Mouse (Mus musculus) cortical plate, adult 2 months (tissue): ENCODE measurements around the gene Fbxw2. TPM values are rescaled to one million over a fixed set of nuclear protein-coding genes. Genes with fewer than 3 reads are reported as not detected.

ENCODE experiments used
- H3K27ac ChIP-seq: fragments of 200-500 bp; 2 replicates; pipeline ENCODE4 v1.5.1; 2012; ENCODE audit warnings: low read length, control low read depth, inconsistent platforms; ENCODE audit not compliant: insufficient read depth
- H3K4me1 ChIP-seq: fragments of 200-500 bp; 2 replicates; pipeline ENCODE4 v1.6.1; 2011; ENCODE audit warnings: low read length; ENCODE audit not compliant: control insufficient read depth, insufficient read depth
- H3K4me3 ChIP-seq: fragments of 200-500 bp; 2 replicates; pipeline ENCODE4 v1.5.1; 2011; ENCODE audit warnings: mild to moderate bottlenecking, low read length, control low read depth; ENCODE audit not compliant: insufficient read depth
- CTCF ChIP-seq: fragments of 200-500 bp; IDR thresholded peaks from 2 replicates; pipeline ENCODE4 v1.5.1; 2011; ENCODE audit warnings: mild to moderate bottlenecking, control low read depth, low read length; ENCODE audit not compliant: insufficient read depth; ENCODE audit errors: extremely low read depth
- POLR2A ChIP-seq: fragments of 200-500 bp; IDR thresholded peaks from 2 replicates; pipeline ENCODE4 v1.6.1; 2011; ENCODE audit warnings: mild to moderate bottlenecking, low read length, control low read depth; ENCODE audit not compliant: insufficient read depth; ENCODE audit errors: extremely low read depth
- polyA plus RNA-seq: library from polyadenylated mRNA; depleted of rRNA; stranded (reverse); fragments of >200 nt; gene quantifications from 2 replicates; pipeline ENCODE4 v1.2.3, GENCODE M21; 2012; rRNA removed

The Fbxw2 gene
- polyA plus RNA-seq, result 83.2 and 83.8 TPM in 2 replicates

DNA sequence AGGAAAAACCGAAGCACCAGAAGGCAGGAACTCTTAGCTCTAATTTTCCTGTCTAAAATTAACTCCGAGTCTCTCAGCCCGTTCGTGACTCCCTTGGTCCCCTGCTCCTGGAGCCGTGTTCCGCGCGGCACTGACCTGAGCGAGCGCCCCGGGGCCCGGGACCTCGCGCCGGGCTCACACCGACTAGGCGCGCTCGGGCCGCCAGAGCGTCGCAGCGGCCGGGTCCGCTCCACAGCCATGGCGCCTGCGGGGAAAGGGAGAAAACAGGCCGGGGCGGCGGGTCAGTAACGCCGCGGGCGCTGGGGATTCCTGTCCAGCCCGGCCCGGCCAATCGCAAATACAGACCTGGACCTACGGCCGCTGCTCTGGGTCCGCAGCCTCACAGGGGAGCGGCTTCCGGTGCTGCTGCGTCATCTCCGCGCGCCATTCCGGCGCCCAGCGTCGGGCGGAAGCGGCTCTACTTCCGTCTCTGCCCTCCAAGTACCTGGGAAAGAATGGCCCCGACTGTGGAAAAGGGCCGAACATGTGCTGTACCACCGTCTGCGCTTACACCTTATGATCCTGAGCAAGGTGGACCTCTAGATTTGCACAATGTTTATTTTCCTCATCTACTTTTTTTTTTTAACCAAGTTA lies at the start of gene Fbxw2:
Gene Fbxw2 (minus strand): TSS at position 485 of the 633 bp plus-strand sequence.
- Histone ChIP-seq H3K27ac (no peak within 1 kb of the TSS), H3K4me3 (peak within 1 kb of the TSS; percentile 26), H3K4me1 (peaks cover 3% of the 10 kb centered on the region)
- TF ChIP-seq CTCF, result no peak
- TF ChIP-seq POLR2A, result peak; percentile 68

DNA sequence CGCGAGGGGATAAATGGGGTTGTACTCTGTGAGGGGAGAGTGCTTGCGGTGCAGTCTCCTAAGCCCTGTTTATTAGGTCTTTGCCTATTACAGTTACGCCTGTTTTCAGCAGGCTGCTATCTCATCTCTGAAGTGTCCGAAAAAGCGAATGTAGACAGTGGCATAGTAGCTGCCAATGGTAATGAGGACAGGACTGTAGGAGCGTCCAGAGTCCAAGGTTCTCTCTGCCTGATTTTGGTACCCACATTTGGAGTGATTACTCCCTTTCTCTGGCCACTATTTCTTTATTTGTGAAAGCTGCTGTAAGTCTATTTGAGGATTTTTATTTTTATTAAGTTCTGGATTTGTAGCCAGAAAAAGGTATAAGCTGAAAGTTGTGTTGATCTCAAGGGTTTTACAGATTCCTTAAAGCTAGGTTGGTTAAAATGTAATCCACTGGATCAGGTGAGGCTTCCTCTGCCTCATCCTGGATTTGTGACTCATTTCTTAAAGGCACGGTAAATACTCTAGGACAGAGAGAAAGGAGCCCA lies 48.8 kb upstream of the Fbxw2 start, which contains the start of gene Psmd5:
Gene Psmd5 (minus strand): TSS at position 153 of the 530 bp plus-strand sequence.
- Histone ChIP-seq H3K27ac (no peak within 1 kb of the TSS), H3K4me1 (no peaks in the 10 kb centered on the region; the same call in 1 of the 2 replicates), H3K4me3 (no peak within 1 kb of the TSS)
- TF ChIP-seq POLR2A (no peak), CTCF (no peak)

GRCm38 (mm10) chr2:34874271-34874670 lies 48.2 kb upstream of the Fbxw2 start, which contains the start of gene Cutal:
Gene Cutal, plus strand, starts transcription at chr2:34874396.
- Histone ChIP-seq H3K4me1 (no peaks in the 10 kb centered on the region; the same call in 1 of the 2 replicates), H3K4me3 (no peak within 1 kb of the TSS), H3K27ac (no peak within 1 kb of the TSS)
- TF ChIP-seq POLR2A, result no peak
- TF ChIP-seq CTCF, result no peak

- Histone ChIP-seq H3K27ac (peak overlapping the region; percentile 26; the same call in 1 of the 2 replicates), H3K4me1 (no peaks in the 10 kb centered on the region; the same call in 1 of the 2 replicates), H3K4me3 (peak overlapping the region; percentile 46)
- TF ChIP-seq POLR2A (peak; percentile 94), CTCF (no peak)
Observed at GRCm38 (mm10) chr2:34870520-34871474, 44.7 kb upstream of the Fbxw2 start.

DNA sequence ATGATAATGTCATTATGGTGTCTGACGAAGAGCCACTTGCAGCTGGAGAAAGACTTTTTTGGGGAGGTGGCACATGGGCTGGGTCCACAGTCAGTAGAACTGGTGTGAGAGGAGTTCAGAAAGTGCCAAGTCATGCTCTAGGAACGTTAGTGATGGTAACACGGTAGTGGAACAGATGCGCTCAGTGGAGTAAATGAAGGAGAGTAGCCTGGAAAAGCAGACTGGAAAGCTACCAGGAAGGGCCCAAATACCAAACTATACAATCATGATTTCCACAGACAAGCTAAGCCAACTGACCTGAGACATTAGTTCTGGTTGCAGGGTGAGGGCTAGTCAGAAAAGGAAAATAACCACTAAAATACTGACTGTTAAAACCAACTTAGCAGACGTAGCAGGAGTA lies 43.6 kb upstream of the Fbxw2 start:
- TF ChIP-seq POLR2A, result no peak
- no peak for TF ChIP-seq CTCF

GRCm38 (mm10) chr2:34857728-34858127 lies 31.6 kb upstream of the Fbxw2 start:
- H3K27ac ChIP-seq, result no peak overlapping the region
- H3K4me1 ChIP-seq, result no peaks in the 10 kb centered on the region
- no peak for TF ChIP-seq CTCF
- no peak for TF ChIP-seq POLR2A
- H3K4me3 ChIP-seq, result no peak overlapping the region

More for the DNA sequence above, 43.6 kb upstream of the Fbxw2 start:
- H3K4me3 ChIP-seq, result peak overlapping the region; percentile 46; the same call in 1 of the 2 replicates
- no peaks in the 10 kb centered on the region; the same call in 1 of the 2 replicates for H3K4me1 ChIP-seq
- no peak overlapping the region for H3K27ac ChIP-seq

- Histone ChIP-seq H3K27ac (no peak overlapping the region), H3K4me3 (no peak overlapping the region), H3K4me1 (no peaks in the 10 kb centered on the region)
- TF ChIP-seq CTCF (peak; percentile 20; the same call in 1 of the 2 replicates), POLR2A (no peak)
Observed at GRCm38 (mm10) chr2:34855265-34855664, 29.2 kb upstream of the Fbxw2 start.

DNA sequence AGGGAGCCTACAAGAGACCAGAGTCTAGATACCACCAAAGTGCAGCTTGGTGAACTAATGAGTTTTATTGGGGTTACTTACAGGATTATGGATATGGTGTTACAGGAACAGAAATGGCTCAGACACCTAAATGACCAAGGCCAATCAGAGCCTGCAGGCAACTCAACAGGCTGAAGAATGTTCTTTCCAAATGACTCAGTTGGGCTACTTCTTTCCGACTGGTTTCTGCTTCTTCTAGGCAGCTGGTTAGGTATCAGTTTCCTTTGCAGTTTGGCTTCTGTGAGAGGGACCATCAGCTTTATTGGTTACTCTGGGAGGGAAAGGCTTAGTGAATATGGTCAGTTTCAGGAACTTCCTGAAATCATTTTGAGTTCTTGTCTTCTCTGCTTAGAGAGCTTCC lies 21.6 kb upstream of the Fbxw2 start:
- H3K4me3 ChIP-seq, result no peak overlapping the region
- H3K4me1 ChIP-seq, result peaks cover 1% of the 10 kb centered on the region; the same call in 1 of the 2 replicates
- H3K27ac ChIP-seq, result no peak overlapping the region
- no peak for TF ChIP-seq CTCF
- no peak for TF ChIP-seq POLR2A
